Mouse (Mus musculus) MEL (cell line): Measurements from ENCODE around the gene Nupr1l. TPM values are rescaled to one million over a fixed set of nuclear protein-coding genes. Genes with fewer than 3 reads are reported as not detected.
"Not testable (repeated sequence)": the region's sequence is repeated elsewhere in the genome, so short reads cannot be mapped to it uniquely, and the experiment has no call there.

Experiments used
- DNase-seq: peaks from one replicate; pipeline ENCODE4 v3.0.0; 2011; ENCODE audit warnings: low read depth, low spot score
- H3K27ac ChIP-seq: 2 replicates; pipeline ENCODE4 v1.5.1; 2012; ENCODE audit warnings: low read depth, mild to moderate bottlenecking, control low read depth, low read length, moderate library complexity; ENCODE audit not compliant: control insufficient read depth
- H3K27me3 ChIP-seq, 2 experiments: fragments of 150-350 bp in 1 of 2; sonication (generic) in 1 of 2; 2 replicates each; pipeline ENCODE4 v1.6.1; 2012; ENCODE audit warnings: low read length in 2 of 2, mild to moderate bottlenecking in 2 of 2, improper control_type of control experiment in 1 of 2, moderate library complexity in 1 of 2; ENCODE audit not compliant: insufficient read depth in 2 of 2, control insufficient read depth in 1 of 2
- H3K36me3 ChIP-seq, 2 experiments: 2 replicates each; pipeline ENCODE4 v1.6.1; 2012 to 2014; ENCODE audit warnings: low read length in 2 of 2, improper control_type of control experiment in 1 of 2, inconsistent platforms in 1 of 2, mild to moderate bottlenecking in 1 of 2; ENCODE audit not compliant: insufficient read depth in 2 of 2, control insufficient read depth in 1 of 2
- H3K4me1 ChIP-seq, 2 experiments: fragments of 150-350 bp in 1 of 2; sonication (generic) in 1 of 2; 2 replicates each; pipeline ENCODE4 v1.6.1; 2012; ENCODE audit warnings: low read length in 2 of 2, improper control_type of control experiment in 1 of 2, mild to moderate bottlenecking in 1 of 2; ENCODE audit not compliant: insufficient read depth in 2 of 2, control insufficient read depth in 1 of 2
- H3K4me3 ChIP-seq, 2 experiments: fragments of 150-350 bp in 1 of 2; sonication (generic) in 1 of 2; 2 replicates each; pipeline ENCODE4 v1.5.1; 2012; ENCODE audit warnings: low read depth in 2 of 2, low read length in 2 of 2, mild to moderate bottlenecking in 2 of 2, moderate library complexity in 2 of 2, control low read depth in 1 of 2, improper control_type of control experiment in 1 of 2; ENCODE audit not compliant: control insufficient read depth in 1 of 2, insufficient read depth in 1 of 2
- H3K79me2 ChIP-seq: 2 replicates; pipeline ENCODE4 v1.6.1; 2012; ENCODE audit warnings: mild to moderate bottlenecking, low read length, moderate library complexity; ENCODE audit not compliant: control insufficient read depth, poor library complexity, insufficient read depth
- H3K9ac ChIP-seq: 2 replicates; pipeline ENCODE4 v1.6.1; 2012; ENCODE audit warnings: low read depth, mild to moderate bottlenecking, control low read depth, low read length, moderate library complexity; ENCODE audit not compliant: control insufficient read depth, poor library complexity, severe bottlenecking
- H3K9me3 ChIP-seq: fragments of 150-350 bp; sonication (generic); replicated peaks from 2 replicates; pipeline ENCODE4 v1.6.1; 2012; ENCODE audit warnings: mild to moderate bottlenecking, low read length, improper control_type of control experiment, moderate library complexity; ENCODE audit not compliant: insufficient read depth
- CHD2 ChIP-seq: IDR thresholded peaks from 2 replicates; pipeline ENCODE4 v1.6.1; 2011; ENCODE audit warnings: low read length, improper control_type of control experiment
- CTCF ChIP-seq, 3 experiments: IDR thresholded peaks in 2 of 3; conservative IDR thresholded peaks in 1 of 3; 2 replicates each; pipeline ENCODE4 v1.5.1; 2011 to 2012; ENCODE audit warnings: low read length in 3 of 3, low read depth in 2 of 3, mild to moderate bottlenecking in 2 of 3, improper control_type of control experiment in 1 of 3, inconsistent platforms in 1 of 3, mixed read lengths in 1 of 3, moderate library complexity in 1 of 3; ENCODE audit not compliant: control insufficient read depth in 1 of 3, insufficient read depth in 1 of 3, poor library complexity in 1 of 3, severe bottlenecking in 1 of 3
- ELF1 ChIP-seq: IDR thresholded peaks from 2 replicates; pipeline ENCODE4 v1.6.1; 2014; ENCODE audit warnings: low read depth, mild to moderate bottlenecking, inconsistent platforms, low read length, improper control_type of control experiment, moderate library complexity
- HCFC1 ChIP-seq: IDR thresholded peaks from 2 replicates; pipeline ENCODE4 v1.6.1; 2012; ENCODE audit warnings: low read depth, mild to moderate bottlenecking, inconsistent platforms, low read length, improper control_type of control experiment, moderate library complexity
- KAT2A ChIP-seq: conservative IDR thresholded peaks from 2 replicates; pipeline ENCODE4 v1.6.1; 2012; ENCODE audit warnings: low read depth, low read length, improper control_type of control experiment, inconsistent platforms
- MAX ChIP-seq: IDR thresholded peaks from 2 replicates; pipeline ENCODE4 v1.6.1; 2011; ENCODE audit warnings: low read length, improper control_type of control experiment
- MAZ ChIP-seq: IDR thresholded peaks from 2 replicates; pipeline ENCODE4 v1.6.1; 2012; ENCODE audit warnings: low read depth, mild to moderate bottlenecking, inconsistent platforms, low read length, improper control_type of control experiment
- MEF2A ChIP-seq: IDR thresholded peaks from 2 replicates; pipeline ENCODE4 v1.6.1; 2014; ENCODE audit warnings: low read depth, mild to moderate bottlenecking, inconsistent platforms, low read length, improper control_type of control experiment; ENCODE audit not compliant: poor library complexity, insufficient replicate concordance, severe bottlenecking; ENCODE audit errors: extremely low read depth
- MXI1 ChIP-seq: IDR thresholded peaks from 2 replicates; pipeline ENCODE4 v1.6.1; 2011; ENCODE audit warnings: mild to moderate bottlenecking, low read depth, low read length, improper control_type of control experiment
- MYC ChIP-seq: IDR thresholded peaks from 2 replicates; pipeline ENCODE4 v1.6.1; 2011; ENCODE audit warnings: low read depth, mild to moderate bottlenecking, low read length, improper control_type of control experiment, moderate library complexity
- NELFE ChIP-seq: IDR thresholded peaks from 2 replicates; pipeline ENCODE4 v1.6.1; 2011; ENCODE audit warnings: low read depth, low read length, improper control_type of control experiment
- NRF1 ChIP-seq: IDR thresholded peaks from 2 replicates; pipeline ENCODE4 v1.6.1; 2014; ENCODE audit warnings: low read depth, mild to moderate bottlenecking, inconsistent platforms, low read length, improper control_type of control experiment, moderate library complexity; ENCODE audit not compliant: poor library complexity, insufficient read depth, severe bottlenecking
- POLR2A ChIP-seq, 2 experiments: IDR thresholded peaks; 2 replicates each; pipeline ENCODE4 v1.6.1; 2011 to 2012; ENCODE audit warnings: low read length in 2 of 2, mild to moderate bottlenecking in 2 of 2, control low read depth in 1 of 2, improper control_type of control experiment in 1 of 2, low read depth in 1 of 2, moderate library complexity in 1 of 2; ENCODE audit not compliant: control insufficient read depth in 1 of 2, insufficient read depth in 1 of 2, poor library complexity in 1 of 2
- SIN3A ChIP-seq: IDR thresholded peaks from 2 replicates; pipeline ENCODE4 v1.6.1; 2012; ENCODE audit warnings: low read length, improper control_type of control experiment, inconsistent platforms
- TAL1 ChIP-seq: IDR thresholded peaks from 2 replicates; pipeline ENCODE4 v1.6.1; 2012; ENCODE audit warnings: mild to moderate bottlenecking, inconsistent platforms, low read length, moderate library complexity, mixed read lengths
- TBP ChIP-seq: IDR thresholded peaks from 2 replicates; pipeline ENCODE4 v1.8.0; 2011; ENCODE audit warnings: low read depth, low read length, improper control_type of control experiment
- UBTF ChIP-seq: IDR thresholded peaks from 2 replicates; pipeline ENCODE4 v1.6.1; 2012; ENCODE audit warnings: low read depth, mild to moderate bottlenecking, inconsistent platforms, low read length, improper control_type of control experiment, moderate library complexity, borderline replicate concordance; ENCODE audit not compliant: insufficient read depth
- USF1 ChIP-seq: IDR thresholded peaks from 2 replicates; pipeline ENCODE4 v1.6.1; 2014; ENCODE audit warnings: low read depth, mild to moderate bottlenecking, inconsistent platforms, low read length, improper control_type of control experiment, moderate library complexity
- USF2 ChIP-seq, 2 experiments: IDR thresholded peaks; 2 replicates each; pipeline ENCODE4 v1.6.1; 2011 to 2012; ENCODE audit warnings: improper control_type of control experiment in 2 of 2, low read length in 2 of 2, borderline replicate concordance in 1 of 2, inconsistent platforms in 1 of 2, low read depth in 1 of 2, mild to moderate bottlenecking in 1 of 2; ENCODE audit not compliant: insufficient read depth in 1 of 2
- ZNF384 ChIP-seq: IDR thresholded peaks from 2 replicates; pipeline ENCODE4 v1.6.1; 2012; ENCODE audit warnings: low read depth, mild to moderate bottlenecking, inconsistent platforms, low read length, improper control_type of control experiment
- polyA plus RNA-seq, 2 experiments: library from polyadenylated mRNA; stranded (reverse) in 1 of 2; unstranded in 1 of 2; fragments of >175 nt in 1 of 2; fragments of >200 nt in 1 of 2; gene quantifications; 2 replicates each; pipeline versions ENCODE4 v1.2.1 to v1.2.4; 2012; ENCODE audit warnings: low replicate concordance in 2 of 2, low read depth in 1 of 2; ENCODE audit not compliant: insufficient read length in 2 of 2, insufficient read depth in 1 of 2, missing spikeins in 1 of 2
- total RNA-seq: library from RNA; depleted of rRNA; stranded (reverse); fragments of 300-350 nt; gene quantifications from 2 replicates; pipeline ENCODE4 v1.2.3, GENCODE M21; 2012

Nupr1l gene
- total and polyA plus RNA-seq, 3 experiments, result 0.88 to 1.2 TPM; not detected in 1

GRCm38 (mm10) chr5:129890390-129890789 lies 17.9 kb upstream of the Nupr1l start:
- peaks cover 16% of the 10 kb centered on the region for H3K79me2 ChIP-seq
- not testable (repeated sequence) for H3K4me3 ChIP-seq, DNase-seq, H3K9me3 ChIP-seq, H3K9ac ChIP-seq, H3K27ac ChIP-seq
- TF ChIP-seq ZNF384, result peak; percentile 52
- TF ChIP-seq TBP, result 0 out of 2 replicates have a peak, but pooled peaks have one; percentile 56
- TF ChIP-seq, all 39 proteins: peak for 2; not testable (repeated sequence) for 37
- not testable (repeated sequence) for H3K4me1 ChIP-seq, H3K27me3 ChIP-seq
- peaks cover 0 to 12% of the 10 kb centered on the region in 2 experiments; a peak in 3 of 4 replicates for H3K36me3 ChIP-seq

- H3K9me3 ChIP-seq, result no peaks in the 10 kb centered on the region
- H3K4me3 ChIP-seq, result peak within 1 kb of the TSS; percentile 66 to 90
- peak within 1 kb of the TSS; percentile 56 for H3K9ac ChIP-seq
- TF ChIP-seq NRF1 (0 out of 2 replicates have a peak, but pooled peaks have one; percentile 18), ELF1 (peak; percentile 64), USF1 (no peak), MXI1 (peak; percentile 99), CHD2 (peak; percentile 72), MYC (peak; percentile 92), KAT2A (no peak), POLR2A (IDR thresholded peaks at IDR 0.05; ENCODE audit: control insufficient read depth in 1 of 2, insufficient read depth in 1 of 2, low read depth in 1 of 2, low read length in 2 of 2, poor library complexity in 1 of 2) (peak in 1 of 2 experiments; percentile 37; a peak in 1 of 4 replicates), TAL1 (no peak), MAX (peak; percentile 87), NELFE (0 out of 2 replicates have a peak, but pooled peaks have one; percentile 21), USF2 (IDR thresholded peaks at IDR 0.05; ENCODE audit: borderline replicate concordance in 1 of 2, insufficient read depth in 1 of 2, low read depth in 1 of 2, low read length in 2 of 2) (no peak), SIN3A (peak; percentile 100), MEF2A (no peak), MAZ (peak; percentile 48; the same call in 1 of the 2 replicates), HCFC1 (peak; percentile 63), CTCF (IDR thresholded peaks at IDR 0.05 in 2 of 3, conservative IDR thresholded peaks at IDR 0.05 in 1 of 3; ENCODE audit: control insufficient read depth in 1 of 3, insufficient read depth in 1 of 3, low read depth in 2 of 3, low read length in 3 of 3, poor library complexity in 1 of 3, severe bottlenecking in 1 of 3) (no peak), UBTF (no peak)
- peaks cover 0 to 5% of the 10 kb centered on the region in 2 experiments; a peak in 2 of 4 replicates for H3K27me3 ChIP-seq
- peak; percentile 98 for DNase-seq
- H3K79me2 ChIP-seq, result no peaks in the 10 kb centered on the region
- H3K4me1 ChIP-seq, result peaks cover 0 to 5% of the 10 kb centered on the region in 2 experiments; a peak in 1 of 4 replicates
- H3K36me3 ChIP-seq, result peaks cover 0 to 9% of the 10 kb centered on the region in 2 experiments; a peak in 2 of 4 replicates
- no peak within 1 kb of the TSS for H3K27ac ChIP-seq
Observed at GRCm38 (mm10) chr5:129895198-129896088, 12.9 kb upstream of the Nupr1l start, which contains the start of gene Zbed5. Gene Zbed5, plus strand, starts transcription at chr5:129895723.
